Mouse (Mus musculus) forebrain, postnatal 0 days (tissue): ENCODE measurements around the gene Slc25a25. TPM values are rescaled to one million over a fixed set of nuclear protein-coding genes. Genes with fewer than 3 reads are reported as not detected.
A peak's percentile ranks its signal among the peaks of the same experiment; 100 is the strongest.

ENCODE experiments used
- ATAC-seq: fragments of 200-750 bp; cut with Nextera tagmentation; 2 replicates; pipeline ENCODE4 v1.8.0; 2017; ENCODE audit warnings: mild to moderate bottlenecking, moderate library complexity
- DNase-seq: peaks from one replicate; pipeline ENCODE4 v3.0.0-alpha.2; 2015
- H3K27ac ChIP-seq: fragments of 300-500 bp; sonication (generic); 2 replicates; pipeline ENCODE4 v1.5.1; 2014; ENCODE audit warnings: low read depth, mild to moderate bottlenecking, antibody characterized with exemption, low read length, moderate library complexity, mixed read lengths
- H3K27me3 ChIP-seq: fragments of 300-500 bp; sonication (generic); 2 replicates; pipeline ENCODE4 v1.6.1; 2014; ENCODE audit warnings: mild to moderate bottlenecking, low read length, mixed read lengths; ENCODE audit not compliant: insufficient read depth
- H3K36me3 ChIP-seq: fragments of 300-500 bp; sonication (generic); 2 replicates; pipeline ENCODE4 v1.6.1; 2014; ENCODE audit warnings: mild to moderate bottlenecking, moderate library complexity; ENCODE audit not compliant: insufficient read depth
- H3K4me1 ChIP-seq: fragments of 300-500 bp; sonication (generic); 2 replicates; pipeline ENCODE4 v1.6.1; 2014; ENCODE audit warnings: antibody characterized with exemption; ENCODE audit not compliant: insufficient read depth
- H3K4me2 ChIP-seq: fragments of 300-500 bp; sonication (generic); 2 replicates; pipeline ENCODE4 v1.6.1; 2014; ENCODE audit warnings: low read depth, mild to moderate bottlenecking, moderate library complexity
- H3K4me3 ChIP-seq: fragments of 300-500 bp; sonication (generic); 2 replicates; pipeline ENCODE4 v1.5.1; 2014; ENCODE audit warnings: low read depth, low read length, mixed read lengths
- H3K9ac ChIP-seq: fragments of 300-500 bp; sonication (generic); 2 replicates; pipeline ENCODE4 v1.6.1; 2014; ENCODE audit warnings: mild to moderate bottlenecking
- H3K9me3 ChIP-seq: fragments of 300-500 bp; sonication (generic); 2 replicates; pipeline ENCODE4 v1.6.1; 2016; ENCODE audit warnings: low read length
- CTCF ChIP-seq: sonication (generic); IDR thresholded peaks from 2 replicates; pipeline ENCODE4 v1.5.1; 2016; ENCODE audit warnings: antibody characterized with exemption, control low read depth, low read depth
- WGBS: fragments of 180-500 bp; shearing (Covaris S2); extraction: QIAGEN DNeasy Blood & Tissue Kit; methylation state at CpG from one replicate; pipeline ENCODE4 v1.1.7; 2014; 5-methylcytosine and 5-hydroxymethylcytosine counted together
- polyA plus RNA-seq: library from polyadenylated mRNA; unstranded; fragments of >200 nt; fragmentation: Nextera tagmentation; extraction: Ambion mirVana; gene quantifications from 2 replicates; pipeline ENCODE4 v1.2.1, GENCODE M21; 2015
- total RNA-seq: library from RNA; depleted of rRNA; stranded (reverse); fragments of >200 nt; gene quantifications from 2 replicates; pipeline ENCODE4 v1.2.3, GENCODE M21; 2014

The Slc25a25 gene
- total and polyA plus RNA-seq, 2 experiments from 2014 or later: 40.9 to 62.5 TPM

DNA sequence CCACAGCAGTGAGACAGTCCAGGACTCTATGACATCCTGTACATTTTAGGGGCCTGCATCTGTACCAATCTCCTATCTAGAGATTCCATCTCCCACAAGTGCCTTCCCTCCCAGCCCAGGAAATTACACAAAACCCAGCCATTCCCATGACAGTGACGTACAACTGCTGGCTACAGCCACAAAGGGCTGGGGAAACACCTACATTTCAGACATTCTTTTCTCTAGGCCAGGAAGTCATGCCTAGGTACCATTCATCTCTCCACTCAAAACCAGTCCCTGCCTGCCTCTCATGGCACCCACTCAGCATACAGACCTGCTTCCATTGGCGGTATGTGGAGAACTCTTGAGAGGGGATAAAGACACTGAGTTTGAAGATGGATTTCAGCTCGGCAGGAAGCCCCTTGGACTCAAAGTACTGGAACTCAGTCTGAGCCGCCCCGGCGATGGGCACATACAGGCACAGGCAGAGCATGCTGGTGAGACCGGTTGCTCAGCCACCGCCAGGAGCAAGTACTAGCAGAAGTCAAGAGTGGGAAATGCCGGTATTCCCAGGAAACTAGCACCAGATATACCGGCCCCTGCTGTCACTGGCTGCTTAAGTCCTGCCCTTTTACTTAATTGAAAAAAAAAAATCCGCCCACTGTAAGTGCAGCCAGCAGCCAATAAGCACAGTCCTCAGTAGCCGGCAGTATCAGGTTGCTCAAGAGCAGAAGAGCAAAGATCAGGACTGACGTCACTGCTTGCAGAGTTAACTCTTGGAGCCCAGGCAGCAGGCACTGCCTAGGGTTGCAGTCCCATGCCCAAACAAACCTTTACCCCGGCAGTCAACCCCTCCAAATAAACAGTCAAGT is 27.5 kb downstream of the Slc25a25 start:
- Histone ChIP-seq H3K9me3 (no peaks in the 10 kb centered on the region), H3K4me3 (peak overlapping the region; percentile 30), H3K4me1 (peaks cover 21% of the 10 kb centered on the region; the same call in 1 of the 2 replicates), H3K27ac (peak overlapping the region; percentile 54), H3K4me2 (peak overlapping the region; percentile 49), H3K36me3 (peaks cover 26% of the 10 kb centered on the region), H3K9ac (peak overlapping the region; percentile 48), H3K27me3 (no peaks in the 10 kb centered on the region)
- 2% methylated on average over 14 of the region's 14 CpGs for WGBS
- ATAC-seq: peak; percentile 62
- peak; percentile 59 for DNase-seq
- no peak for TF ChIP-seq CTCF

DNA sequence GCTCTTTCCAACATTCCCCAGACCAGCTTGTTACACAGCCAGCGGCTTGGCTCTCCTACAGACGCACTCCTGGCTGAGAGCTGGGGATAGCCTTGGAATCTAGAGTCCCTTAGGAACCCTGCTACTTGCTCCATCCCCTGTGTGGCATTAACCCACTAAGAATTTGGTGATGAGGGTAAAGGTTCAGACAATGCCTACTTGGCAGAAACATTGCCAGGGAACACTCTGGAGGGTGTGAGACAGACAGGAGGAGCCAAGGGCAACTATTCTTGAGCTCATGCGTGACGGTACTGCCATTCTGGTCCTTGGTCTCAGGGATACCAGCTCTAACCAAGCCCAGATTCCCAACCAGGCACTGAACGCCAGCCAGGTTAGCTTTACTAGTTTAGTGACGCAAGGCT is 29.4 kb downstream of the Slc25a25 start:
- Histone ChIP-seq H3K36me3 (peaks cover 45% of the 10 kb centered on the region), H3K4me3 (no peak overlapping the region), H3K4me1 (peaks cover 14% of the 10 kb centered on the region; the same call in 1 of the 2 replicates), H3K4me2 (no peak overlapping the region), H3K27me3 (no peaks in the 10 kb centered on the region), H3K9ac (no peak overlapping the region), H3K9me3 (no peaks in the 10 kb centered on the region), H3K27ac (no peak overlapping the region)
- ATAC-seq: no peak
- TF ChIP-seq CTCF: no peak
- 90% methylated on average over 6 of the region's 6 CpGs for WGBS
- no peak for DNase-seq

- no peaks in the 10 kb centered on the region for H3K27me3 ChIP-seq
- peaks cover 14% of the 10 kb centered on the region; the same call in 1 of the 2 replicates for H3K4me1 ChIP-seq
- WGBS: 88% methylated on average over 6 of the region's 6 CpGs
- H3K9me3 ChIP-seq: no peaks in the 10 kb centered on the region
- H3K4me3 ChIP-seq: no peak overlapping the region
- DNase-seq (no peak), ATAC-seq (no peak)
- no peak for TF ChIP-seq CTCF
- H3K4me2 ChIP-seq: no peak overlapping the region
- no peak overlapping the region for H3K27ac ChIP-seq
- H3K36me3 ChIP-seq: peaks cover 57% of the 10 kb centered on the region
- H3K9ac ChIP-seq: no peak overlapping the region
These were observed 30.6 kb downstream of the Slc25a25 start for GRCm38 (mm10) chr2:32420647-32421046.

- H3K9me3 ChIP-seq: no peaks in the 10 kb centered on the region
- no peaks in the 10 kb centered on the region for H3K27me3 ChIP-seq
- H3K27ac ChIP-seq: no peak overlapping the region
- H3K4me2 ChIP-seq: no peak overlapping the region
- H3K4me3 ChIP-seq: no peak overlapping the region
- H3K4me1 ChIP-seq: peaks cover 14% of the 10 kb centered on the region; the same call in 1 of the 2 replicates
- no peak for ATAC-seq
- no peak for TF ChIP-seq CTCF
- H3K36me3 ChIP-seq: peaks cover 62% of the 10 kb centered on the region
- 90% methylated on average over 12 of the region's 12 CpGs for WGBS
- DNase-seq: no peak
- no peak overlapping the region for H3K9ac ChIP-seq
These were observed 31.1 kb downstream of the Slc25a25 start for GRCm38 (mm10) chr2:32420066-32420608.

- Histone ChIP-seq H3K9me3 (no peaks in the 10 kb centered on the region), H3K4me1 (peaks cover 12% of the 10 kb centered on the region; the same call in 1 of the 2 replicates), H3K4me2 (no peak overlapping the region), H3K4me3 (no peak overlapping the region), H3K27me3 (no peaks in the 10 kb centered on the region), H3K36me3 (peaks cover 69% of the 10 kb centered on the region), H3K27ac (no peak overlapping the region), H3K9ac (no peak overlapping the region)
- DNase-seq (no peak), ATAC-seq (no peak)
- 88% methylated on average over 3 of the region's 3 CpGs for WGBS
- TF ChIP-seq CTCF: no peak
These were observed 31.9 kb downstream of the Slc25a25 start for GRCm38 (mm10) chr2:32419359-32419758.

DNA sequence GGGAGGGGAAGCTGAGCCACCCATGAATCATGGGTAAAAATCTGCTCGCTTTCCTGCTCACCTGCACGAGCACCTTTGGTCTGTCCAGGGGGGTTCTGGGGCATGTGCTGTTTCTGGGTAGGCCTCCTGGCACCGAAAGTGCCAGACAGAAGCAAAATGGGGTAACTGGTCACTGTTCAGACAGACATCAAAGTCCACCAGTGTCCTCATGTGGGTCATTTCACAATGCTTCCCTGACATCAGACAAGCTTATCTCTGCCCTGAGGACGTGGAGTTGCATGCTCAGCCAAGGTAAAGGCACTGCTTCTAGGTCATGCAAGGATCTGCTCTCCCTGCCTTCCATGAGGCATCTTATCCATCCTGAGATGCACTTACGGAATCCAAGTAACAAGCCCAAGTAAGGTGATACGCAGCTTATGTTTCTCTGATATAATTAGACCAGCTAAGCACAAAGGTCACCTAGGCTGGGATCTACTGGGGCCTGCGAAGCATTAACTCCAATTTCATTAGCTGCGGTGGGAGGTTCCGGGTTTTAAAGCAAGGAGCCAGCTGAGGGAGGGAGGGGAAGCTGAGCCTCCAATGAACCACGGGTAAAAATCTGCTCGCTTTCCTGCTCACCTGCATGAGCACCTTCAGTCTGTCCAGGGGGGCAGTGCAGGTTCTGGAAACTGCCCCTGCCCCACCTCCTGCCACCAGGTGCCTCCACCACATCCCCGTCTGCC is 32.7 kb downstream of the Slc25a25 start:
- Histone ChIP-seq H3K27ac (no peak overlapping the region), H3K27me3 (no peaks in the 10 kb centered on the region), H3K4me3 (no peak overlapping the region), H3K4me2 (no peak overlapping the region), H3K9ac (no peak overlapping the region), H3K9me3 (no peaks in the 10 kb centered on the region), H3K4me1 (0 out of 2 replicates have a peak, but pooled peaks cover 4% of the 10 kb centered on the region), H3K36me3 (peaks cover 74% of the 10 kb centered on the region)
- DNase-seq (no peak), ATAC-seq (no peak)
- TF ChIP-seq CTCF: no peak
- WGBS: 88% methylated on average over 12 of the region's 12 CpGs

- Histone ChIP-seq H3K27me3 (no peaks in the 10 kb centered on the region), H3K27ac (no peak overlapping the region), H3K9ac (no peak overlapping the region), H3K4me2 (no peak overlapping the region), H3K4me1 (0 out of 2 replicates have a peak, but pooled peaks cover 2% of the 10 kb centered on the region), H3K4me3 (no peak overlapping the region), H3K36me3 (peaks cover 74% of the 10 kb centered on the region), H3K9me3 (no peaks in the 10 kb centered on the region)
- TF ChIP-seq CTCF: no peak
- ATAC-seq (no peak), DNase-seq (no peak)
- 96% methylated on average over 8 of the region's 8 CpGs for WGBS
These were observed 33.8 kb downstream of the Slc25a25 start for GRCm38 (mm10) chr2:32417486-32417885.
